Mouse (Mus musculus) forebrain, postnatal 0 days (tissue): ENCODE results near the gene Unc13c. TPM values are rescaled to one million over a fixed set of nuclear protein-coding genes. Genes with fewer than 3 reads are reported as not detected.

Experiments used
- ATAC-seq: fragments of 200-750 bp; cut with Nextera tagmentation; 2 replicates; pipeline ENCODE4 v1.8.0; 2017; ENCODE audit warnings: mild to moderate bottlenecking, moderate library complexity
- DNase-seq: peaks from one replicate; pipeline ENCODE4 v3.0.0-alpha.2; 2015
- H3K27ac ChIP-seq: fragments of 300-500 bp; sonication (generic); 2 replicates; pipeline ENCODE4 v1.5.1; 2014; ENCODE audit warnings: low read depth, mild to moderate bottlenecking, antibody characterized with exemption, low read length, moderate library complexity, mixed read lengths
- H3K27me3 ChIP-seq: fragments of 300-500 bp; sonication (generic); 2 replicates; pipeline ENCODE4 v1.6.1; 2014; ENCODE audit warnings: mild to moderate bottlenecking, low read length, mixed read lengths; ENCODE audit not compliant: insufficient read depth
- H3K36me3 ChIP-seq: fragments of 300-500 bp; sonication (generic); 2 replicates; pipeline ENCODE4 v1.6.1; 2014; ENCODE audit warnings: mild to moderate bottlenecking, moderate library complexity; ENCODE audit not compliant: insufficient read depth
- H3K4me1 ChIP-seq: fragments of 300-500 bp; sonication (generic); 2 replicates; pipeline ENCODE4 v1.6.1; 2014; ENCODE audit warnings: antibody characterized with exemption; ENCODE audit not compliant: insufficient read depth
- H3K4me2 ChIP-seq: fragments of 300-500 bp; sonication (generic); 2 replicates; pipeline ENCODE4 v1.6.1; 2014; ENCODE audit warnings: low read depth, mild to moderate bottlenecking, moderate library complexity
- H3K4me3 ChIP-seq: fragments of 300-500 bp; sonication (generic); 2 replicates; pipeline ENCODE4 v1.5.1; 2014; ENCODE audit warnings: low read depth, low read length, mixed read lengths
- H3K9ac ChIP-seq: fragments of 300-500 bp; sonication (generic); 2 replicates; pipeline ENCODE4 v1.6.1; 2014; ENCODE audit warnings: mild to moderate bottlenecking
- H3K9me3 ChIP-seq: fragments of 300-500 bp; sonication (generic); 2 replicates; pipeline ENCODE4 v1.6.1; 2016; ENCODE audit warnings: low read length
- CTCF ChIP-seq: sonication (generic); IDR thresholded peaks from 2 replicates; pipeline ENCODE4 v1.5.1; 2016; ENCODE audit warnings: antibody characterized with exemption, control low read depth, low read depth
- WGBS: fragments of 180-500 bp; shearing (Covaris S2); extraction: QIAGEN DNeasy Blood & Tissue Kit; methylation state at CpG from one replicate; pipeline ENCODE4 v1.1.7; 2014; 5-methylcytosine and 5-hydroxymethylcytosine counted together
- polyA plus RNA-seq: library from polyadenylated mRNA; unstranded; fragments of >200 nt; fragmentation: Nextera tagmentation; extraction: Ambion mirVana; gene quantifications from 2 replicates; pipeline ENCODE4 v1.2.1, GENCODE M21; 2015
- total RNA-seq: library from RNA; depleted of rRNA; stranded (reverse); fragments of >200 nt; gene quantifications from 2 replicates; pipeline ENCODE4 v1.2.3, GENCODE M21; 2014; rRNA removed

Gene Unc13c
- total RNA-seq: 9.6 and 11.8 TPM in 2 replicates
- 2.2 and 3.8 TPM in 2 replicates for polyA plus RNA-seq

DNA sequence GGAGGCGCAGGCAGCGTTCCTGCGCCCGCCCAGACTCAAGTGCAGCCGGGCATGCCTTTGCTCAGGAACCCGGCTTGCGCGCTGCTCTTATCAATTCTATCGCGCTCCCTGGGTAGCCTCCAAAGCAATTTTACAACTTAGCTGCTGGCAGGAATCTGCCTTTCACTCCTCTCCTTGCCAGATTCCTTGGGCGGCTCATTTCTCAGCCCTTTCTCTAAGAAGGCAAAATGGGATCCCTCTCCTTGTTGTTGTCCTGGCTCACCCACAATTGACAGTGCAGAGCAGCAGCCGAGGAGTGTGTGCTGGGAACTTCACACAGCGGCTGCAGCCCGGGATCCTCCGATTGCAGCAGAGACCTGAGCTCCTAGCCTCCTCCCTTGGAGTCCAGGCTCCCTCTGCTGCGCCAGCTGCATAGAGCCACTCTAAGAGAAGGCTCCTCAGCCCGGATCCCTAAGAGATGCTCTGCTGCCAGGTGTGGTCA lies at the start of gene Unc13c:
Gene Unc13c (minus strand): TSS at position 326 of the 481 bp plus-strand sequence.
- WGBS: 1% methylated on average over 17 of the region's 17 CpGs
- Histone ChIP-seq H3K4me3 (peak within 1 kb of the TSS; percentile 36), H3K9ac (peak within 1 kb of the TSS; percentile 41), H3K27ac (peak within 1 kb of the TSS; percentile 59), H3K36me3 (no peaks in the 10 kb centered on the region), H3K27me3 (peaks cover 3% of the 10 kb centered on the region; the same call in 1 of the 2 replicates), H3K4me1 (peaks cover 14% of the 10 kb centered on the region), H3K4me2 (peak within 1 kb of the TSS; percentile 63), H3K9me3 (no peaks in the 10 kb centered on the region)
- TF ChIP-seq CTCF: peak; percentile 45
- ATAC-seq (peak; percentile 84), DNase-seq (peak; percentile 80)

DNA sequence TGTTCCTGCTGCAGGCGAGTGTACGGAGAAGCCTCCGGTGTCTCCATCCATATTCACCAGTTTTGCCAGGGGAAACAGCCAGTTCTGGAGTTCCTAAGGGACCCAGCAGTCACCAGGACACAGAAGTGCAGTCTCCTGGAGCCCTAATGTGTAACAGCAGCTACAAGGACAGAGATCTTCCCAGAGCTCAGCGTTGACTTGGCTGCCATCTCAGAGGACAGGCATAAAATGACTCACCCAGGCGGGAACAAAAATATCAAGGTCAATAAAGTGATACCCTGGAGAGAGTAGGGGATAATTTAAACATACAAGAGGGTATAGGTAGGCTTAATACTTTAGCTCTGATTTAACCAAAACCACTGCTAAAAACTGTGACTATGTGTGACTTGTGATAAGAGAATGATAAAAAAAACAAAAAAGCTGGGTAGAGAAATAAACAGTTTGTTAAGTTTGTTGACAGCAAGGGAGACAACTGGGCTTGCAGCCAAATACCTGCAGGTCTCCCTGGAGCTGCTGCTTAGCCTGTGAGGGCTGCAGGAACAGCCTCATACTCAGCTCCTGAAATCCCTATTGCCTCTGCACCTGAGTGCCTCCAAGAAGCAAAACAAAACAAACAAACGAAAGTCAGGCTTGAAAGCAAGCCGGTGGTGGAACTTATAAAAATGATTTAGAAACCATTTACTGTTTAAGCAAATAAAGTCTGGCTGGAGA lies 39.4 kb upstream of the Unc13c start:
- Histone ChIP-seq H3K9me3 (no peaks in the 10 kb centered on the region), H3K27me3 (no peaks in the 10 kb centered on the region), H3K4me1 (no peaks in the 10 kb centered on the region), H3K4me2 (no peak overlapping the region), H3K27ac (no peak overlapping the region), H3K36me3 (no peaks in the 10 kb centered on the region), H3K4me3 (no peak overlapping the region), H3K9ac (no peak overlapping the region)
- 67% methylated on average over 7 of the region's 7 CpGs for WGBS
- no peak for TF ChIP-seq CTCF
- DNase-seq (no peak), ATAC-seq (no peak)

DNA sequence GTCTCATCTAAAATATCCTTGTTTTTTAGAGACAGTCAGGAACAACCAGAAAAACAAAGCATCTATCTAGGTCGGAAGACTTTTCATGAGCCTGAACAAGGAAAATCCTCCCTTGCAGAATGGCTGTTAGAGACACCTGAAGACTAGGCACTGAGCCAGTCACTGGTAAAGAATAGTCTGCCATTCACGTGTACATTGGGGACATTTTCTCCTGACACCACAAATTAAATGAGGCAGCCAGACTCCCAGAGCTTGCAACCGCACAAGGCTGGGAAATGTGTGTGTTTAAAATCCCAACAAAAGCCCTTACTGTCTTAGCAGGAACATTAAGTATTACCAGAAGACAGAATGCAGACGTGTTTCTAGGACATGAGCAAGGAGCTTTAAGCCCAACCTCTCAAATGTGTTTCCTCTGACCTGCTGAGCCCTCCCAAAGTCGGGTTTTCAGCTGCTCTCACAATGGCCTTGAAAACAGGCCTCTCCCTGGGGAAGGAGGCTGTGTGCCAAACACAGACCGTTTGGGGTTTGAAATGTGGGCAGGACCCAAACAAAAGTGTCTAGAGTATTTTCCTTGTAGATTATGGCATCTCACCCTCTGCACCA lies 33.7 kb upstream of the Unc13c start:
- no peaks in the 10 kb centered on the region for H3K36me3 ChIP-seq
- no peak overlapping the region for H3K4me2 ChIP-seq
- DNase-seq: peak; percentile 4
- no peaks in the 10 kb centered on the region for H3K9me3 ChIP-seq
- H3K27me3 ChIP-seq: no peaks in the 10 kb centered on the region
- ATAC-seq: no peak
- WGBS: 8% methylated on average over 6 of the region's 6 CpGs
- H3K27ac ChIP-seq: no peak overlapping the region
- H3K4me1 ChIP-seq: no peaks in the 10 kb centered on the region
- no peak overlapping the region for H3K4me3 ChIP-seq
- no peak for TF ChIP-seq CTCF
- no peak overlapping the region for H3K9ac ChIP-seq

DNA sequence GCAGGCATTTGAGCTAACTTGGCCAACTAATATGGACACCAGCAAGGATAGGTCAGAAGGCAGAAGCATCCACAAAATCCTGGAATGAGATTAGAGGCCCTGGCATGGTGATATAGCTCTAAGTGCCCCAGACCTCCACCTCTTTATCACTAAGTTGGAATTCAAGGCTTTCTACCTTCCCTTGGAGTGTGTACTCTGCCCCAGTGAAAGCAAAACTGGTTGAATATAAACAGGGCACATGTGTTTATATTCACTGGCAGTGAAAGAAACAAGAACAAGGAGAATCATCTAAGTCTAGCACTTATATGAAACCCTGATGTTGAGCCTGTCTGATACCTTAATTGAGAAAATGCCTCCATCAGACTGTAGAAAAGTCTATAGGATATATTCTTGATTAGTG lies 19.3 kb upstream of the Unc13c start:
- Histone ChIP-seq H3K27ac (no peak overlapping the region), H3K36me3 (no peaks in the 10 kb centered on the region), H3K4me1 (no peaks in the 10 kb centered on the region), H3K27me3 (no peaks in the 10 kb centered on the region), H3K4me2 (no peak overlapping the region), H3K4me3 (no peak overlapping the region), H3K9ac (no peak overlapping the region), H3K9me3 (peaks cover 3% of the 10 kb centered on the region; the same call in 1 of the 2 replicates)
- ATAC-seq (no peak), DNase-seq (no peak)
- no peak for TF ChIP-seq CTCF

DNA sequence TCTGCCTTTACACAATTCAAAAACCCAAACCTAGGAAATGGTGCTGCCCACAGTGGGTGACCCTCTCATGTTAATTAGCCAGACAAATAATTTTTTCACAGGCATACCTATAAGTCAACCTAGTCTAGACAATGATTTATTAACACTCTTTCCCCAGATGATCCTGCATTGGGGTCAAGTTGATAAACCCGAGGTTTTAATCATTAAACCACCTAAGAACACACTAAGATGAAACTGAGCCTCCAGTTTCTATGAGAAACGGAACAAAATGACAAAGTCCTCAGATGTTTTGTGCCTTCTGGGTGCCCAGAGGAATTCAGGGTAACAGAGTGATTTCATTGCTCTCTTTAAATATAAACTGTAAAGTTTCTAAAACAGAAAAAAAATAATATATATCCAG lies 18.5 kb upstream of the Unc13c start:
- H3K27me3 ChIP-seq: no peaks in the 10 kb centered on the region
- no peaks in the 10 kb centered on the region for H3K36me3 ChIP-seq
- DNase-seq (no peak), ATAC-seq (no peak)
- 81% methylated on average over 2 of the region's 2 CpGs for WGBS
- peaks cover 3% of the 10 kb centered on the region; the same call in 1 of the 2 replicates for H3K9me3 ChIP-seq
- H3K27ac ChIP-seq: no peak overlapping the region
- H3K4me2 ChIP-seq: no peak overlapping the region
- no peaks in the 10 kb centered on the region for H3K4me1 ChIP-seq
- H3K4me3 ChIP-seq: no peak overlapping the region
- H3K9ac ChIP-seq: no peak overlapping the region
- TF ChIP-seq CTCF: no peak

DNA sequence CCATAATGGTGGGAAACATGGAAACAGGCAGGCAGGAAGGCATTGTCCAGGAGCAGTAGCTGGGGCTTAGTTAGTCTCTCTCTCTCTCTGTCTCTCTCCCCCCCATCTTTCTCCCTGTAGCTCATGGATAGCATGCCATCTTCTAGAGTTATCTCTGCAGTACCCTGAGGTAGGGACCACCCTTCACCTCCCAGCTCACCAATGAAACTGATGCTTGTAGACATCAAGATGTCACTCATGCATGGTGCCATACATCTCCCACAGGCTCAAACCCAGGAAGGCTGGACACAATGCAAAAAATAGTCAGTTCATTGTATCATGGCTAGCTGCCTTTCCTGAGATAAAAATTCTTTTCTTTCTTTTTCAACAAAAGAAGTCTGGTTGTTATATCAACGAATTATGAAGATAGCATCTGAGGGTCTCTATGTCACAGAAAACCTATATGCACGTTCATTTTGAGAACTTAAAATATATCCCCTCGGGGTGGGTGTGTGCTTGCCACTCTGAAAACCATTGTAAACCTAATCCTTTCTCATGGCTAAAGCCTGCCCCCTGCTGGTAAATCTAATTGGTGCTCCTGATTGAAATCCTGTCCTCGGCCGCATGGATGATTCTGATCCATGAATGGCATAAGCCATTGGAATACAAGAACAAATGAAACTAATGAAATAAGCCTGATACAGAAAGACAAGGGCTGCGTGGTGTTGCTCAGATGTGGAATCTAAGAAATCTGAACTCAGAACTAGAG lies 14.0 kb upstream of the Unc13c start:
- H3K4me1 ChIP-seq: no peaks in the 10 kb centered on the region
- H3K27ac ChIP-seq: no peak overlapping the region

More for the DNA sequence above, 14.0 kb upstream of the Unc13c start:
- H3K36me3 ChIP-seq: no peaks in the 10 kb centered on the region
- H3K27me3 ChIP-seq: no peaks in the 10 kb centered on the region
- TF ChIP-seq CTCF: peak; percentile 89
- H3K9me3 ChIP-seq: no peaks in the 10 kb centered on the region
- 3% methylated on average over 6 of the region's 6 CpGs for WGBS
- H3K4me2 ChIP-seq: no peak overlapping the region
- no peak overlapping the region for H3K9ac ChIP-seq
- peak; percentile 87 for ATAC-seq
- H3K4me3 ChIP-seq: no peak overlapping the region
- DNase-seq: peak; percentile 91
